Mouse (Mus musculus): ENCODE results near the gene Trhr2. TPM values are rescaled to one million over a fixed set of nuclear protein-coding genes. Genes with fewer than 3 reads are reported as not detected.

Gene Trhr2
- not detected for polyA plus RNA-seq (2017; shearing (Covaris generic))

GRCm38 (mm10) chr8:122360696-122361416, at the start of gene Trhr2:
TSS of gene Trhr2 (minus strand) at chr8:122360746.

GRCm38 (mm10) chr8:122376365-122377231, 16.1 kb upstream of the Trhr2 start, which contains the start of gene Zc3h18:
TSS of gene Zc3h18 (plus strand) at chr8:122376609.

Other genes with a start within 250 kb of the Trhr2 start
- gene Zfpm1, start 78.6 kb downstream of the Trhr2 start, polyA plus RNA-seq (2017; shearing (Covaris generic)), result 47.3 TPM
- 54.4 TPM for gene Zc3h18, start 15.9 kb upstream of the Trhr2 start, polyA plus RNA-seq (2017; shearing (Covaris generic))
- 0.42 TPM for gene Il17c, start 61.3 kb upstream of the Trhr2 start, polyA plus RNA-seq (2017; shearing (Covaris generic))
- 871 TPM for gene Cyba, start 72.2 kb upstream of the Trhr2 start, polyA plus RNA-seq (2017; shearing (Covaris generic))
- 23.9 TPM for gene Mvd, start 82.7 kb upstream of the Trhr2 start, polyA plus RNA-seq (2017; shearing (Covaris generic))
- 4.0 TPM for gene Snai3, start 100.0 kb upstream of the Trhr2 start, polyA plus RNA-seq (2017; shearing (Covaris generic))
- 148 TPM for gene Rnf166, start 115.3 kb upstream of the Trhr2 start, polyA plus RNA-seq (2017; shearing (Covaris generic))
- 86.8 TPM for gene Ctu2, start 115.4 kb upstream of the Trhr2 start, polyA plus RNA-seq (2017; shearing (Covaris generic))
- gene Piezo1, start 190.6 kb upstream of the Trhr2 start, polyA plus RNA-seq (2017; shearing (Covaris generic)), result 18.8 TPM
- gene Cdt1, start 207.3 kb upstream of the Trhr2 start, polyA plus RNA-seq (2017; shearing (Covaris generic)), result 24.4 TPM
- 192 TPM for gene Aprt, start 216.2 kb upstream of the Trhr2 start, polyA plus RNA-seq (2017; shearing (Covaris generic))